Mouse (Mus musculus) olfactory bulb, adult 2 months (tissue): ENCODE data around the gene Pfdn2.

Experiments
- CTCF ChIP-seq: fragments of 200-500 bp; IDR thresholded peaks from 2 replicates; pipeline ENCODE4 v1.5.1; 2012; ENCODE audit warnings: low read depth, mild to moderate bottlenecking, low read length, moderate library complexity; ENCODE audit not compliant: insufficient read depth
- POLR2A ChIP-seq: fragments of 200-500 bp; IDR thresholded peaks from 2 replicates; pipeline ENCODE4 v1.6.1; 2012; ENCODE audit warnings: mild to moderate bottlenecking, low read depth, low read length, moderate library complexity; ENCODE audit not compliant: insufficient read depth

DNA sequence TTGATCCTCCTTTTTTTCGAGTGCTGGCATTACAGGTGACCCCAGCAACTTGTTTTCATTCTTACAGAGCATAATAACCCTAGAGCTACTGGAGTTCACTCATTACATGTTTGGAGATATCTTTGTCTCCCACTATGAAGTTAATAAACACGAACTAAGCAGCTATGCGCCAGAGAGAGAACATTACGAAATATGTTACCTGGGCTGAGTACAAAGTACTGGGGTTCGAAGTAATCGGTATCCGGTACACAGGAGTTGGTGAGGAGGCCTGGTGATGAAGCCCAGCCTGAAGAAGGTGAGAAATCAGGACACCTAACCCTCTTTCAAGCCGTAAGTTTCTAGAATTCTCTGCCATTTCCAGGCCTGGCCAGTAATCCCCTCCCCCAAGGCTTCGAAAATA is 755 bp upstream of the Pfdn2 start:
- TF ChIP-seq POLR2A (no peak), CTCF (no peak)
